Comparison of ENCODE assay signal across 11 mouse cellular contexts in the genomic region with DNA sequence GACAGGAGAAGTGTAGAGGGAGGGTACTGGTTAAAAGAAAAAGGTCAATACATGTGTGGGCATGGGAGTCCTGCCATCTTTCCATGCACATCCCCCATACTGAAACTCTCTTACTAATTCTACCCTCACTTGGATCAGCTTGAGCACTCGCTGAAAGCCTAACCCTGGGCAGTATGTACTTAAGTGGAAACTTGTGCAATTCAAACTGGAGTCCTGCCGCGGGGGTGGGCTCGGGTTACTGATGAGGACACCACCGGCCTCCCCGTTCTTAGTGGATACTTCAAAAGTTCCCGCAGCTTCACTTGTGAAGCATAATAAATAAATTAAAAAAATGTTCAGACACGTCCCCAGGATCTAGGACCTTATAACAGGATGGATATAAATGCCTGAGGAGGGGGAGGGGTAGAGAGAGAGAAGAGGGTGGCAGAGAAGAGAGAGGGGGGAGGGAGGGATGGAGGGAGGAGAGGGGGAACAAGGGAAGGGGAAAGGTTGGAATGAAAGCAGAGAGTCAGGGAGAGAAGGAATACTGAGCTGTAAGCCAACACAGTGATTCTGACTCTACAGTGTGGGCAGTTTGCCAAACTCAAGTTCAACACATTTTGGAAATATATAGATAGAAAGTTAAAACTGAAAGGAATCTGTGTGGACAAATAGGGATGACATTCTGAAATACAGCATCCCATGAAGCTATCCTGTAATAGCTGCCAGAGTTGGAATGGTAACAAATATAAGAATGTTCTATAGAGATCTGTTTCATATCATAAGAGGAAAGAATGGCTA.
DNase-seq lines count a peak whose midpoint lies in the region; ATAC-seq lines count a peak whose summit lies in the region.
"Had no signal": no experiment of that assay in that cellular context is flagged by ENCODE, and none has a peak within 500 bp of the region (broad histone marks: within the 10 kb centered on the region; RNA-seq: fewer than 3 reads in every experiment).

No protein-coding gene starts in this region.

- H3K4me1 ChIP-seq in kidney, embryonic 16.5 days (ENCODE audit: insufficient read depth, low read length) = peaks cover 12% of the 10 kb centered on the region; the same call in 1 of the 2 replicates

- no peak overlapping the region for H3K4me2 ChIP-seq in kidney, embryonic 16.5 days (replicated peaks; ENCODE audit: low read depth, low read length)
- H3K4me2 ChIP-seq: hindbrain, embryonic 15.5 days had no signal

- H3K36me3 ChIP-seq in kidney, embryonic 16.5 days (ENCODE audit: insufficient read depth, low read length) = no peaks in the 10 kb centered on the region

- ATAC-seq in kidney, embryonic 16.5 days (ENCODE audit: low FRiP score, low TSS enrichment) = 0 out of 2 replicates have a peak, but pooled peaks have one; percentile 16

- H3K9me3 ChIP-seq in kidney, embryonic 16.5 days (ENCODE audit: low read length) = no peaks in the 10 kb centered on the region
- H3K9me3 ChIP-seq: hindbrain, embryonic 15.5 days had no signal

- H3K9ac ChIP-seq in kidney, embryonic 16.5 days (replicated peaks; ENCODE audit: low read length) = no peak overlapping the region
- H3K9ac ChIP-seq: hindbrain, embryonic 15.5 days had no signal

- 11% methylated on average over 8 of the region's 8 CpGs for WGBS in kidney, embryonic 16.5 days

- H3K27ac ChIP-seq in kidney, embryonic 16.5 days (ENCODE audit: low read length) = no peak overlapping the region
- H3K27ac ChIP-seq: hindbrain, embryonic 15.5 days had no signal

- no peaks in the 10 kb centered on the region for H3K27me3 ChIP-seq in kidney, embryonic 16.5 days (ENCODE audit: insufficient read depth, low read length)
- H3K27me3 ChIP-seq: hindbrain, embryonic 15.5 days; megakaryocyte, embryonic 14.5 days had no signal

- no peak overlapping the region for H3K4me3 ChIP-seq in kidney, embryonic 16.5 days (ENCODE audit: low read length)
- H3K4me3 ChIP-seq: hindbrain, embryonic 15.5 days; megakaryocyte, embryonic 14.5 days had no signal

- no peak for DNase-seq in kidney, postnatal 25 days
- peak; percentile 51 for DNase-seq in embryo, embryonic 10.5 days (ENCODE audit: low spot score)
- peak; percentile 40 for DNase-seq in gastrocnemius, postnatal 25 days
- DNase-seq in lung, postnatal 10 days = peak; percentile 74
- DNase-seq in heart, adult 18-20 months = no peak
- no peak for DNase-seq in urinary bladder, adult 18-20 months (ENCODE audit: low spot score in 2 of 2)
- no peak for DNase-seq in ovary, postnatal 10 days (ENCODE audit: low spot score)
- DNase-seq: cerebellum, adult 11 months had no signal

Comparison
In these comparisons a context has a peak if more than half of its experiments do, and no peak if none do; other contexts are left out.
1. DNase-seq: peak in embryo, embryonic 10.5 days (single experiment), gastrocnemius, postnatal 25 days (single experiment) and lung, postnatal 10 days (single experiment); none in kidney, postnatal 25 days (0 of 2), heart, adult 18-20 months (0 of 2), urinary bladder, adult 18-20 months (0 of 2) and ovary, postnatal 10 days (single experiment).